Mouse (Mus musculus) left cerebral cortex, postnatal 14 days (tissue): ENCODE data around the gene Doc2a. TPM values are rescaled to one million over a fixed set of nuclear protein-coding genes. Genes with fewer than 3 reads are reported as not detected.

Experiments used
- total RNA-seq, 2 experiments: library from RNA; stranded (reverse); gene quantifications; 2 replicates each; pipeline ENCODE4 v1.2.3; 2021

The Doc2a gene
- total RNA-seq, 2 experiments from 2014 or later, result 54.8 to 62.4 TPM

Other genes with a start within 250 kb of the Doc2a start
- 10 to 100 TPM; 11.5 to 15.9 TPM for gene Nupr1, start 216.6 kb upstream of the Doc2a start, total RNA-seq
- gene Sgf29, start 198.1 kb upstream of the Doc2a start, total RNA-seq, result 10 to 100 TPM; 32.0 to 33.8 TPM
- 10 to 100 TPM in 1 of 2 experiments, 1 to 10 TPM in 1; 6.7 to 12.7 TPM for gene Sult1a1, start 171.0 kb upstream of the Doc2a start, total RNA-seq
- 100 to 1,000 TPM; 108 to 113 TPM for gene Bola2, start 152.0 kb upstream of the Doc2a start, total RNA-seq
- gene Slx1b, start 151.6 kb upstream of the Doc2a start, total RNA-seq, result 10 to 100 TPM; 13.6 to 15.9 TPM
- gene Coro1a, start 139.6 kb upstream of the Doc2a start, total RNA-seq, result 100 to 1,000 TPM; 173 to 185 TPM
- gene Mapk3, start 87.8 kb upstream of the Doc2a start, total RNA-seq, result 100 to 1,000 TPM; 209 to 214 TPM
- 1 to 10 TPM; 2.0 to 2.5 TPM for gene Gdpd3, start 81.1 kb upstream of the Doc2a start, total RNA-seq
- 100 to 1,000 TPM; 247 to 269 TPM for gene Ypel3, start 70.5 kb upstream of the Doc2a start, total RNA-seq
- gene Tbx6, start 65.9 kb upstream of the Doc2a start, total RNA-seq, result under 1 TPM; 0.51 to 0.92 TPM
- gene Ppp4c, start 54.9 kb upstream of the Doc2a start, total RNA-seq, result 10 to 100 TPM; 48.9 to 49.6 TPM
- gene Fam57b, start 49.7 kb upstream of the Doc2a start, total RNA-seq, result 100 to 1,000 TPM; 117 to 118 TPM
- not detected for gene 4930451I11Rik, start 15.8 kb upstream of the Doc2a start, total RNA-seq
- gene Hirip3, start 14.6 kb downstream of the Doc2a start, total RNA-seq, result 10 to 100 TPM; 30.2 to 32.1 TPM
- 10 to 100 TPM; 51.8 to 52.2 TPM for gene Ino80e, start 15.0 kb downstream of the Doc2a start, total RNA-seq
- gene Taok2, start 37.3 kb downstream of the Doc2a start, total RNA-seq, result 100 to 1,000 TPM; 163 to 169 TPM
- 10 to 100 TPM; 21.1 to 23.7 TPM for gene Tmem219, start 75.5 kb downstream of the Doc2a start, total RNA-seq
- gene Kctd13, start 81.5 kb downstream of the Doc2a start, total RNA-seq, result 100 to 1,000 TPM; 144 to 151 TPM
- gene Asphd1, start 102.2 kb downstream of the Doc2a start, total RNA-seq, result 10 to 100 TPM; 49.1 to 52.0 TPM
- gene Sez6l2, start 103.1 kb downstream of the Doc2a start, total RNA-seq, result 100 to 1,000 TPM; 335 to 339 TPM
- 100 to 1,000 TPM; 187 to 196 TPM for gene Cdipt, start 128.5 kb downstream of the Doc2a start, total RNA-seq
- gene Cdiptos, start 128.7 kb downstream of the Doc2a start, total RNA-seq, result under 1 TPM in 1 of 2 experiments, not detected in 1; 0.42 TPM
- gene Mvp, start 167.2 kb downstream of the Doc2a start, total RNA-seq, result 1 to 10 TPM; 4.9 to 5.1 TPM
- gene Pagr1b, start 169.1 kb downstream of the Doc2a start, total RNA-seq, result not detected
- 10 to 100 TPM; 14.5 to 19.3 TPM for gene Pagr1a, start 169.9 kb downstream of the Doc2a start, total RNA-seq
- gene Gm42742, start 173.7 kb downstream of the Doc2a start, total RNA-seq, result 10 to 100 TPM; 33.6 to 43.7 TPM
- 100 to 1,000 TPM; 165 to 186 TPM for gene Prrt2, start 173.8 kb downstream of the Doc2a start, total RNA-seq
- 100 to 1,000 TPM; 260 to 271 TPM for gene Maz, start 179.6 kb downstream of the Doc2a start, total RNA-seq
- 10 to 100 TPM in 1 of 2 experiments, 1 to 10 TPM in 1; 9.6 to 10.4 TPM for gene Kif22, start 195.1 kb downstream of the Doc2a start, total RNA-seq
- gene Zg16, start 239.9 kb downstream of the Doc2a start, total RNA-seq, result not detected
- gene AI467606, start 243.9 kb downstream of the Doc2a start, total RNA-seq, result 1 to 10 TPM; 1.3 to 1.6 TPM